Mouse (Mus musculus) MEL (cell line): ENCODE data around the gene Metap2. TPM values are rescaled to one million over a fixed set of nuclear protein-coding genes. Genes with fewer than 3 reads are reported as not detected.

Experiments
- DNase-seq: peaks from one replicate; pipeline ENCODE4 v3.0.0; 2011; ENCODE audit warnings: low read depth, low spot score
- H3K27ac ChIP-seq: 2 replicates; pipeline ENCODE4 v1.5.1; 2012; ENCODE audit warnings: low read depth, mild to moderate bottlenecking, control low read depth, low read length, moderate library complexity; ENCODE audit not compliant: control insufficient read depth
- H3K27me3 ChIP-seq, 2 experiments: fragments of 150-350 bp in 1 of 2; sonication (generic) in 1 of 2; 2 replicates each; pipeline ENCODE4 v1.6.1; 2012; ENCODE audit warnings: low read length in 2 of 2, mild to moderate bottlenecking in 2 of 2, improper control_type of control experiment in 1 of 2, moderate library complexity in 1 of 2; ENCODE audit not compliant: insufficient read depth in 2 of 2, control insufficient read depth in 1 of 2
- H3K36me3 ChIP-seq, 2 experiments: 2 replicates each; pipeline ENCODE4 v1.6.1; 2012 to 2014; ENCODE audit warnings: low read length in 2 of 2, improper control_type of control experiment in 1 of 2, inconsistent platforms in 1 of 2, mild to moderate bottlenecking in 1 of 2; ENCODE audit not compliant: insufficient read depth in 2 of 2, control insufficient read depth in 1 of 2
- H3K4me1 ChIP-seq, 2 experiments: fragments of 150-350 bp in 1 of 2; sonication (generic) in 1 of 2; 2 replicates each; pipeline ENCODE4 v1.6.1; 2012; ENCODE audit warnings: low read length in 2 of 2, improper control_type of control experiment in 1 of 2, mild to moderate bottlenecking in 1 of 2; ENCODE audit not compliant: insufficient read depth in 2 of 2, control insufficient read depth in 1 of 2
- H3K4me3 ChIP-seq, 2 experiments: fragments of 150-350 bp in 1 of 2; sonication (generic) in 1 of 2; 2 replicates each; pipeline ENCODE4 v1.5.1; 2012; ENCODE audit warnings: low read depth in 2 of 2, low read length in 2 of 2, mild to moderate bottlenecking in 2 of 2, moderate library complexity in 2 of 2, control low read depth in 1 of 2, improper control_type of control experiment in 1 of 2; ENCODE audit not compliant: control insufficient read depth in 1 of 2, insufficient read depth in 1 of 2
- H3K79me2 ChIP-seq: 2 replicates; pipeline ENCODE4 v1.6.1; 2012; ENCODE audit warnings: mild to moderate bottlenecking, low read length, moderate library complexity; ENCODE audit not compliant: control insufficient read depth, poor library complexity, insufficient read depth
- H3K9ac ChIP-seq: 2 replicates; pipeline ENCODE4 v1.6.1; 2012; ENCODE audit warnings: low read depth, mild to moderate bottlenecking, control low read depth, low read length, moderate library complexity; ENCODE audit not compliant: control insufficient read depth, poor library complexity, severe bottlenecking
- H3K9me3 ChIP-seq: fragments of 150-350 bp; sonication (generic); replicated peaks from 2 replicates; pipeline ENCODE4 v1.6.1; 2012; ENCODE audit warnings: mild to moderate bottlenecking, low read length, improper control_type of control experiment, moderate library complexity; ENCODE audit not compliant: insufficient read depth
- EP300 ChIP-seq, 2 experiments: IDR thresholded peaks; 2 replicates each; pipeline ENCODE4 v1.6.1; 2011; ENCODE audit warnings: improper control_type of control experiment in 2 of 2, low read length in 2 of 2, low read depth in 1 of 2, mild to moderate bottlenecking in 1 of 2
- GATA1 ChIP-seq: IDR thresholded peaks from 2 replicates; pipeline ENCODE4 v1.6.1; 2011; ENCODE audit warnings: low read depth, low read length, improper control_type of control experiment
- MAFK ChIP-seq: IDR thresholded peaks from 2 replicates; pipeline ENCODE4 v1.6.1; 2011; ENCODE audit warnings: low read depth, mild to moderate bottlenecking, low read length, improper control_type of control experiment, borderline replicate concordance
- MYB ChIP-seq: IDR thresholded peaks from 2 replicates; pipeline ENCODE4 v1.6.1; 2011; ENCODE audit warnings: mild to moderate bottlenecking, low read depth, low read length, improper control_type of control experiment
- RCOR1 ChIP-seq: IDR thresholded peaks from 2 replicates; pipeline ENCODE4 v1.6.1; 2012; ENCODE audit warnings: low read depth, mild to moderate bottlenecking, inconsistent platforms, low read length, improper control_type of control experiment
- TCF12 ChIP-seq: IDR thresholded peaks from 2 replicates; pipeline ENCODE4 v1.6.1; 2014; ENCODE audit warnings: low read depth, mild to moderate bottlenecking, inconsistent platforms, low read length, improper control_type of control experiment, moderate library complexity
- UBTF ChIP-seq: IDR thresholded peaks from 2 replicates; pipeline ENCODE4 v1.6.1; 2012; ENCODE audit warnings: low read depth, mild to moderate bottlenecking, inconsistent platforms, low read length, improper control_type of control experiment, moderate library complexity, borderline replicate concordance; ENCODE audit not compliant: insufficient read depth
- USF1 ChIP-seq: IDR thresholded peaks from 2 replicates; pipeline ENCODE4 v1.6.1; 2014; ENCODE audit warnings: low read depth, mild to moderate bottlenecking, inconsistent platforms, low read length, improper control_type of control experiment, moderate library complexity
- polyA plus RNA-seq, 2 experiments: library from polyadenylated mRNA; stranded (reverse) in 1 of 2; unstranded in 1 of 2; fragments of >175 nt in 1 of 2; fragments of >200 nt in 1 of 2; gene quantifications; 2 replicates each; pipeline versions ENCODE4 v1.2.1 to v1.2.4; 2012; ENCODE audit warnings: low replicate concordance in 2 of 2, low read depth in 1 of 2; ENCODE audit not compliant: insufficient read length in 2 of 2, insufficient read depth in 1 of 2, missing spikeins in 1 of 2
- total RNA-seq: library from RNA; depleted of rRNA; stranded (reverse); fragments of 300-350 nt; gene quantifications from 2 replicates; pipeline ENCODE4 v1.2.3, GENCODE M21; 2012

Metap2 gene
- total and polyA plus RNA-seq, 3 experiments = 326 to 2,567 (median 921) TPM

- no peak overlapping the region for H3K4me3 ChIP-seq
- H3K9me3 ChIP-seq = no peaks in the 10 kb centered on the region
- peaks cover 21 to 33% of the 10 kb centered on the region in 2 experiments for H3K4me1 ChIP-seq
- H3K9ac ChIP-seq = no peak overlapping the region
- no peak for TF ChIP-seq GATA1
- TF ChIP-seq MYB = no peak
- TF ChIP-seq RCOR1 = no peak
- no peak for DNase-seq
- H3K27me3 ChIP-seq = no peaks in the 10 kb centered on the region
- peaks cover 49 to 51% of the 10 kb centered on the region in 2 experiments for H3K36me3 ChIP-seq
- H3K79me2 ChIP-seq = peaks cover 64% of the 10 kb centered on the region
- no peak overlapping the region for H3K27ac ChIP-seq
Observed at GRCm38 (mm10) chr10:93881918-93882317, 15.0 kb downstream of the Metap2 start.

GRCm38 (mm10) chr10:93878732-93879131 is 18.2 kb downstream of the Metap2 start:
- TF ChIP-seq MAFK (peak; percentile 54; the same call in 1 of the 2 replicates), USF1 (no peak)
- no peak for DNase-seq
- H3K36me3 ChIP-seq = peaks cover 22 to 60% of the 10 kb centered on the region in 2 experiments
- H3K79me2 ChIP-seq = peaks cover 43% of the 10 kb centered on the region
- H3K27ac ChIP-seq = no peak overlapping the region
- H3K9me3 ChIP-seq = no peaks in the 10 kb centered on the region
- H3K9ac ChIP-seq = no peak overlapping the region
- peaks cover 9 to 12% of the 10 kb centered on the region in 2 experiments for H3K4me1 ChIP-seq
- H3K4me3 ChIP-seq = no peak overlapping the region
- H3K27me3 ChIP-seq = no peaks in the 10 kb centered on the region

- DNase-seq = no peak
- Histone ChIP-seq H3K27me3 (no peaks in the 10 kb centered on the region), H3K9ac (no peak overlapping the region), H3K4me3 (no peak overlapping the region), H3K36me3 (peaks cover 4 to 59% of the 10 kb centered on the region in 2 experiments), H3K79me2 (peaks cover 29% of the 10 kb centered on the region), H3K4me1 (no peaks in the 10 kb centered on the region), H3K9me3 (no peaks in the 10 kb centered on the region), H3K27ac (no peak overlapping the region)
- TF ChIP-seq TCF12 (no peak), EP300 (IDR thresholded peaks at IDR 0.05; ENCODE audit: low read depth in 1 of 2, low read length in 2 of 2) (no peak), UBTF (no peak), GATA1 (no peak)
Observed at GRCm38 (mm10) chr10:93876772-93877171, 20.1 kb downstream of the Metap2 start.

GRCm38 (mm10) chr10:93868886-93869285 is 28.0 kb downstream of the Metap2 start:
- TF ChIP-seq EP300 (IDR thresholded peaks at IDR 0.05; ENCODE audit: low read depth in 1 of 2, low read length in 2 of 2) = peak in 1 of 2 experiments; percentile 19; a peak in 1 of 4 replicates
- no peak for TF ChIP-seq GATA1
- Histone ChIP-seq H3K9ac (no peak overlapping the region), H3K4me3 (no peak overlapping the region), H3K9me3 (no peaks in the 10 kb centered on the region), H3K4me1 (peaks cover 0 to 4% of the 10 kb centered on the region in 2 experiments; a peak in 1 of 4 replicates), H3K27ac (no peak overlapping the region), H3K27me3 (no peaks in the 10 kb centered on the region), H3K36me3 (peaks cover 3 to 66% of the 10 kb centered on the region in 2 experiments), H3K79me2 (peaks cover 4% of the 10 kb centered on the region; the same call in 1 of the 2 replicates)
- DNase-seq = peak; percentile 61
